Mouse (Mus musculus): ENCODE data around the gene Tubgcp6. TPM values are rescaled to one million over a fixed set of nuclear protein-coding genes. Genes with fewer than 3 reads are reported as not detected.
A peak's percentile ranks its signal among the peaks of the same experiment; 100 is the strongest.

The Tubgcp6 gene
- polyA plus RNA-seq, 1 experiment from 2014 or later: 14.8 TPM

- peaks cover 3% of the 10 kb centered on the region; the same call in 1 of the 2 replicates for H3K36me3 ChIP-seq
- peak overlapping the region; percentile 68 for H3K9ac ChIP-seq (replicated peaks)
- H3K27ac ChIP-seq (replicated peaks): peak overlapping the region; percentile 82; the same call in 1 of the 2 replicates
- H3K9me3 ChIP-seq (replicated peaks): no peaks in the 10 kb centered on the region
- H3K4me3 ChIP-seq (replicated peaks): peak overlapping the region; percentile 62
- WGBS: 71% methylated on average over 8 of the region's 8 CpGs
- H3K4me1 ChIP-seq: peaks cover 33% of the 10 kb centered on the region
- H3K27me3 ChIP-seq (replicated peaks): no peaks in the 10 kb centered on the region
- peak overlapping the region; percentile 86 for H3K4me2 ChIP-seq
- ATAC-seq (ENCODE audit: low FRiP score): no peak
These were observed 4.5 kb upstream of the Tubgcp6 start for GRCm38 (mm10) chr15:89127364-89127940.

GRCm38 (mm10) chr15:89126622-89127021 lies 3.7 kb upstream of the Tubgcp6 start:
- H3K4me3 ChIP-seq (replicated peaks): no peak overlapping the region
- H3K9ac ChIP-seq (replicated peaks): no peak overlapping the region
- no peaks in the 10 kb centered on the region for H3K9me3 ChIP-seq (replicated peaks)
- H3K36me3 ChIP-seq: peaks cover 3% of the 10 kb centered on the region; the same call in 1 of the 2 replicates
- H3K27ac ChIP-seq (replicated peaks): no peak overlapping the region
- 87% methylated on average over 8 of the region's 8 CpGs for WGBS
- no peaks in the 10 kb centered on the region for H3K27me3 ChIP-seq (replicated peaks)
- no peak overlapping the region for H3K4me2 ChIP-seq
- H3K4me1 ChIP-seq: peaks cover 42% of the 10 kb centered on the region
- ATAC-seq (ENCODE audit: low FRiP score): no peak

- Histone ChIP-seq H3K9me3 (replicated peaks) (no peaks in the 10 kb centered on the region), H3K4me2 (no peak overlapping the region), H3K27me3 (replicated peaks) (no peaks in the 10 kb centered on the region), H3K4me1 (peaks cover 54% of the 10 kb centered on the region), H3K4me3 (replicated peaks) (no peak overlapping the region), H3K27ac (replicated peaks) (no peak overlapping the region), H3K36me3 (peaks cover 3% of the 10 kb centered on the region; the same call in 1 of the 2 replicates), H3K9ac (replicated peaks) (no peak overlapping the region)
- WGBS: 97% methylated on average over 9 of the region's 9 CpGs
- ATAC-seq (ENCODE audit: low FRiP score): no peak
These were observed 2.4 kb upstream of the Tubgcp6 start for GRCm38 (mm10) chr15:89125351-89125750.

GRCm38 (mm10) chr15:89124312-89124711 lies 1.4 kb upstream of the Tubgcp6 start:
- ATAC-seq (ENCODE audit: low FRiP score): no peak
- peak overlapping the region; percentile 77; the same call in 1 of the 2 replicates for H3K9ac ChIP-seq (replicated peaks)
- H3K4me1 ChIP-seq: peaks cover 65% of the 10 kb centered on the region
- H3K27ac ChIP-seq (replicated peaks): 0 out of 2 replicates have a peak overlapping the region, but pooled peaks have one; percentile 88
- no peak overlapping the region for H3K4me3 ChIP-seq (replicated peaks)
- H3K4me2 ChIP-seq: no peak overlapping the region
- no peaks in the 10 kb centered on the region for H3K27me3 ChIP-seq (replicated peaks)
- WGBS: 93% methylated on average over 3 of the region's 3 CpGs
- no peaks in the 10 kb centered on the region for H3K9me3 ChIP-seq (replicated peaks)
- peaks cover 5% of the 10 kb centered on the region for H3K36me3 ChIP-seq

GRCm38 (mm10) chr15:89123595-89123994 lies 683 bp upstream of the Tubgcp6 start:
- peak overlapping the region; percentile 88 for H3K27ac ChIP-seq (replicated peaks)
- H3K36me3 ChIP-seq: peaks cover 9% of the 10 kb centered on the region
- no peaks in the 10 kb centered on the region for H3K27me3 ChIP-seq (replicated peaks)
- H3K4me3 ChIP-seq (replicated peaks): peak overlapping the region; percentile 92
- H3K4me2 ChIP-seq: peak overlapping the region; percentile 95
- 22% methylated on average over 11 of the region's 11 CpGs for whole genome bisulfite sequencing
- H3K9me3 ChIP-seq (replicated peaks): no peaks in the 10 kb centered on the region
- peak; percentile 25; the same call in 1 of the 2 replicates for ATAC-seq (ENCODE audit: low FRiP score)
- H3K4me1 ChIP-seq: peaks cover 59% of the 10 kb centered on the region
- H3K9ac ChIP-seq (replicated peaks): peak overlapping the region; percentile 77

- peaks cover 48% of the 10 kb centered on the region for H3K36me3 ChIP-seq
- H3K27me3 ChIP-seq (replicated peaks): no peaks in the 10 kb centered on the region
- no peak for ATAC-seq (ENCODE audit: low FRiP score)
- peaks cover 35% of the 10 kb centered on the region for H3K4me1 ChIP-seq
- no peak overlapping the region for H3K4me2 ChIP-seq
- no peak overlapping the region for H3K27ac ChIP-seq (replicated peaks)
- H3K4me3 ChIP-seq (replicated peaks): no peak overlapping the region
- H3K9ac ChIP-seq (replicated peaks): no peak overlapping the region
- no peaks in the 10 kb centered on the region for H3K9me3 ChIP-seq (replicated peaks)
These were observed 4.9 kb downstream of the Tubgcp6 start for GRCm38 (mm10) chr15:89118007-89118406.

GRCm38 (mm10) chr15:89110147-89110546 lies 12.8 kb downstream of the Tubgcp6 start:
- H3K27ac ChIP-seq (replicated peaks): no peak overlapping the region
- no peak overlapping the region for H3K9ac ChIP-seq (replicated peaks)
- no peak overlapping the region for H3K4me3 ChIP-seq (replicated peaks)
- H3K27me3 ChIP-seq (replicated peaks): no peaks in the 10 kb centered on the region
- H3K9me3 ChIP-seq (replicated peaks): no peaks in the 10 kb centered on the region
- peaks cover 89% of the 10 kb centered on the region for H3K36me3 ChIP-seq
- ATAC-seq (ENCODE audit: low FRiP score): no peak
- whole genome bisulfite sequencing: 90% methylated on average over 9 of the region's 9 CpGs
- H3K4me1 ChIP-seq: no peaks in the 10 kb centered on the region
- no peak overlapping the region for H3K4me2 ChIP-seq

- H3K27ac ChIP-seq (replicated peaks): no peak overlapping the region
- no peak overlapping the region for H3K4me3 ChIP-seq (replicated peaks)
- no peak overlapping the region for H3K4me2 ChIP-seq
- no peak overlapping the region for H3K9ac ChIP-seq (replicated peaks)
- H3K27me3 ChIP-seq (replicated peaks): no peaks in the 10 kb centered on the region
- peaks cover 98% of the 10 kb centered on the region for H3K36me3 ChIP-seq
- 96% methylated on average over 1 of the region's 1 CpGs for WGBS
- no peaks in the 10 kb centered on the region for H3K4me1 ChIP-seq
- H3K9me3 ChIP-seq (replicated peaks): no peaks in the 10 kb centered on the region
- no peak for ATAC-seq (ENCODE audit: low FRiP score)
These were observed 15.9 kb downstream of the Tubgcp6 start for GRCm38 (mm10) chr15:89106976-89107375.

GRCm38 (mm10) chr15:89106073-89106472 lies 16.8 kb downstream of the Tubgcp6 start:
- no peaks in the 10 kb centered on the region for H3K9me3 ChIP-seq (replicated peaks)
- H3K4me1 ChIP-seq: no peaks in the 10 kb centered on the region
- ATAC-seq (ENCODE audit: low FRiP score): no peak
- no peak overlapping the region for H3K9ac ChIP-seq (replicated peaks)
- H3K4me3 ChIP-seq (replicated peaks): no peak overlapping the region
- H3K4me2 ChIP-seq: no peak overlapping the region
- no peaks in the 10 kb centered on the region for H3K27me3 ChIP-seq (replicated peaks)
- WGBS: 92% methylated on average over 13 of the region's 13 CpGs
- peaks cover 99% of the 10 kb centered on the region for H3K36me3 ChIP-seq
- H3K27ac ChIP-seq (replicated peaks): no peak overlapping the region

GRCm38 (mm10) chr15:89104425-89104824 lies 18.5 kb downstream of the Tubgcp6 start:
- 96% methylated on average over 8 of the region's 8 CpGs for WGBS
- Histone ChIP-seq H3K4me1 (no peaks in the 10 kb centered on the region), H3K9me3 (replicated peaks) (no peaks in the 10 kb centered on the region), H3K36me3 (peaks cover 99% of the 10 kb centered on the region), H3K27ac (replicated peaks) (no peak overlapping the region), H3K9ac (replicated peaks) (no peak overlapping the region), H3K27me3 (replicated peaks) (no peaks in the 10 kb centered on the region), H3K4me3 (replicated peaks) (no peak overlapping the region), H3K4me2 (no peak overlapping the region)
- ATAC-seq (ENCODE audit: low FRiP score): no peak

GRCm38 (mm10) chr15:89103921-89104320 lies 19.0 kb downstream of the Tubgcp6 start:
- H3K4me1 ChIP-seq: no peaks in the 10 kb centered on the region
- H3K9ac ChIP-seq (replicated peaks): no peak overlapping the region
- H3K4me3 ChIP-seq (replicated peaks): no peak overlapping the region
- no peak for ATAC-seq (ENCODE audit: low FRiP score)
- H3K36me3 ChIP-seq: peaks cover 99% of the 10 kb centered on the region
- no peak overlapping the region for H3K4me2 ChIP-seq
- no peaks in the 10 kb centered on the region for H3K27me3 ChIP-seq (replicated peaks)
- H3K27ac ChIP-seq (replicated peaks): no peak overlapping the region
- WGBS: 87% methylated on average over 10 of the region's 10 CpGs
- no peaks in the 10 kb centered on the region for H3K9me3 ChIP-seq (replicated peaks)

- no peak overlapping the region for H3K4me2 ChIP-seq
- no peak overlapping the region for H3K27ac ChIP-seq (replicated peaks)
- no peak overlapping the region for H3K4me3 ChIP-seq (replicated peaks)
- H3K9ac ChIP-seq (replicated peaks): no peak overlapping the region
- no peaks in the 10 kb centered on the region for H3K27me3 ChIP-seq (replicated peaks)
- no peak for ATAC-seq (ENCODE audit: low FRiP score)
- H3K36me3 ChIP-seq: peaks cover 99% of the 10 kb centered on the region
- no peaks in the 10 kb centered on the region for H3K4me1 ChIP-seq
- 73% methylated on average over 5 of the region's 5 CpGs for WGBS
- H3K9me3 ChIP-seq (replicated peaks): no peaks in the 10 kb centered on the region
These were observed 20.3 kb downstream of the Tubgcp6 start for GRCm38 (mm10) chr15:89102646-89103045.

Measured in neural tube, embryonic 15.5 days (tissue).